Mouse (Mus musculus) v-Abl transformed pro-B cells (cell line): ENCODE measurements at regions not wholly inside any gene's neighbourhood (a gene's known extent, or its start where the extent isn't known, plus 50 kb on each side); places are given as distances from the start of the nearest gene placed in this dataset.

ENCODE experiments used
- in situ Hi-C, 2 experiments: fragments of 400-800 bp; cut with MboI; formaldehyde crosslinking; loops; one replicate each; pipeline ENCODE4 v1.15.1; 2025; ENCODE audit not compliant: unreplicated experiment in 2 of 2

- in situ Hi-C loops, result loop anchor here (25.0 kb wide), 2 partner anchors 838 to 988 kb away; partner anchors contain the start of gene Gtpbp4 (in 1 of the 2)
Observed at GRCm38 (mm10) chr13:9824904-9825303, 59.8 kb upstream of the Zmynd11 start.

- in situ Hi-C loops, result no loop called here
Observed at GRCm38 (mm10) chr13:9817356-9817755, 52.2 kb upstream of the Zmynd11 start.
